Mouse (Mus musculus): ENCODE measurements around the gene D16Ertd472e.

Gene D16Ertd472e

GRCm38 (mm10) chr16:78576478-78577084, at the start of gene D16Ertd472e:
TSS of gene D16Ertd472e (minus strand) at chr16:78576708.
- DNase-seq (ENCODE audit: low spot score): peak; percentile 94

DNA sequence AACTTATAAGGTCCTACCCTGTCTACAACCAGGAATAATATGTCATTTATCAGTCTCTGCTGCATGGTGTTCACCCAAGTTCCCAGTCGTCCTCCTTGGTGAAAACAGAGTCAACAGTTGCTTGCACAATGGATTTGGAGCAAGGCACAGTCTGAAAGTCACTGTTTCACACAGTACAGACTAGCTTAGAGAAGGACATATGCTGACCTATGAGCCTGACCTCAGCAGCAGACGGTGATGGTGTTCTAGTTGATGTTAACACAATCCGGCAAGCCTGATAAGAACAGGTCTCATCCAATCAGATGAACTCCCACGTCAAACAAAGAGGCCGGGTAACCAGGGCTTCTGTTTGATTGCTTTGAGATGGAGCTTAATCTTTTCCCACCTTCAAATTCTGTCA, 46.2 kb upstream of the D16Ertd472e start:
- no peak for DNase-seq (ENCODE audit: low spot score)

GRCm38 (mm10) chr16:78619386-78619785, 42.9 kb upstream of the D16Ertd472e start:
- peak; percentile 46 for DNase-seq (ENCODE audit: low spot score)

GRCm38 (mm10) chr16:78617757-78618532, 41.4 kb upstream of the D16Ertd472e start:
- DNase-seq (ENCODE audit: low spot score): no peak

- no peak for DNase-seq (ENCODE audit: low spot score)
These were observed 29.7 kb upstream of the D16Ertd472e start for GRCm38 (mm10) chr16:78606202-78606601.

DNA sequence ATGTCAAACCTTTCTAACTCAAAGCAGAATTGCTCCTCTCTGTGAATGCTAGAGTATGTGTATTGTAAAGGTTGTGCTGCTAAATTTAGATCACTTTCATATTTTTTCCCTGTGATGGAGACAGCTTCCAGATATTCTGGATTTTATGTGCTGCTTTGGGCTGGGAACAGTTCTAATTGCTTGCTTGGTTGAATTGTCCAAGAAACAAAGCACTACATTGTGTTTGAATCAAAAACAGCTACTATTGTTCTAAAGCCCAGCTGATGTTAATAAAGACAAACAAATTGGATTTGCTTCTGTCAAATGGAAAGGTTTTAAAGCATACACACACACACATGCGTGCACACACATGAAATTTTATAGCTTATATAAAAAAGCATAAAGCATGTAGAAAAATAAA, 22.4 kb upstream of the D16Ertd472e start:
- no peak for DNase-seq (ENCODE audit: low spot score)

GRCm38 (mm10) chr16:78596381-78596780, 19.9 kb upstream of the D16Ertd472e start:
- no peak for DNase-seq (ENCODE audit: low spot score)

- DNase-seq (ENCODE audit: low spot score): peak; percentile 69
These were observed 19.3 kb upstream of the D16Ertd472e start for GRCm38 (mm10) chr16:78595821-78596220.

DNA sequence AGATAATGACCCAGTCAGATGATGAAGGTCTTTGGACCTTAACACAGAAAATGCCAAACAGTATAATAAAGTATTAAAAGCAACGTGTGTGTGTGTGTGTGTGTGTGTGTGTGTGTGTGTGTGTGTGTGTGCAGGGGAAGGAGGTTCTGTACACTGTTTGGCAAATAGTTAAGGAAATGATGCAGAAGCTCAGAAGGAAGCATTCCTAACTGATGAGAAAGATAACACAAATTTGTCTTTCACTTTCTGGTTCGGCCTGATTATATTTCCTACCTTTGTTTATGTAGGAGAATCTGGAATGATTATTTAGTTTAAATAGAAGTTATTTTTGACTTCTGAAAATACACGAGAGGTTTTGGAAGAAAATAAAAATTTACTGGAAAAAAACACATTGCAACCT, 17.6 kb upstream of the D16Ertd472e start:
- no peak for DNase-seq (ENCODE audit: low spot score)

GRCm38 (mm10) chr16:78591130-78591529, 14.6 kb upstream of the D16Ertd472e start:
- DNase-seq (ENCODE audit: low spot score): no peak

- DNase-seq (ENCODE audit: low spot score): no peak
These were observed 12.3 kb upstream of the D16Ertd472e start for GRCm38 (mm10) chr16:78588821-78589220.

GRCm38 (mm10) chr16:78586621-78587020, 10.1 kb upstream of the D16Ertd472e start:
- no peak for DNase-seq (ENCODE audit: low spot score)

GRCm38 (mm10) chr16:78585664-78586397, 9.3 kb upstream of the D16Ertd472e start:
- DNase-seq (ENCODE audit: low spot score): no peak

DNA sequence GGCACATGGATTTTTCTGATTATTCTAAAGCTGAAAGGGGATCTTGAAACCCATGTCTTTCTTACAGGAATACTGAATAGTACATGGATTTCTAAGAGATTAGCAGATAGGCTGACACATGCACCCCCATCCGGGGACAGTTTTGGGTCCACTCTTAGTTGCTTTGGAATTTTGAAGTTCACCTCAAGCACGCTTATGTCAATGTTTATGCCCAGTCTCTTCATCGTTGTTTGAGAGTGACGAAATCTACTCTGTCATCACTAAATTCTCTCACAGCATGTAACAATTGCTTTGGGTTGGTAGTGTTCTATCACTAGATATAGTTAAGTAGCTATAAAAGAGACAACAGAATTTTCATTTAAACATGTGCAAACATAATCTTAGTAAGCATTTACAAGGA, 8.7 kb upstream of the D16Ertd472e start:
- DNase-seq (ENCODE audit: low spot score): no peak

- DNase-seq (ENCODE audit: low spot score): no peak
These were observed 7.5 kb upstream of the D16Ertd472e start for GRCm38 (mm10) chr16:78583968-78584367.

- DNase-seq (ENCODE audit: low spot score): no peak
These were observed 3.9 kb upstream of the D16Ertd472e start for GRCm38 (mm10) chr16:78580387-78580786.

- no peak for DNase-seq (ENCODE audit: low spot score)
These were observed 2.9 kb upstream of the D16Ertd472e start for GRCm38 (mm10) chr16:78579386-78579785.

GRCm38 (mm10) chr16:78577085-78577671, 670 bp upstream of the D16Ertd472e start:
- DNase-seq (ENCODE audit: low spot score): peak; percentile 78

GRCm38 (mm10) chr16:78575852-78576477, 543 bp downstream of the D16Ertd472e start:
- DNase-seq (ENCODE audit: low spot score): no peak

GRCm38 (mm10) chr16:78575190-78575851, 1.2 kb downstream of the D16Ertd472e start:
- no peak for DNase-seq (ENCODE audit: low spot score)

GRCm38 (mm10) chr16:78574241-78574640, 2.3 kb downstream of the D16Ertd472e start:
- no peak for DNase-seq (ENCODE audit: low spot score)
